Mouse (Mus musculus): ENCODE results near the gene Klf1. TPM values are rescaled to one million over a fixed set of nuclear protein-coding genes. Genes with fewer than 3 reads are reported as not detected.

Gene Klf1
- total RNA-seq (2021), result not detected

- intact Hi-C loops (cut with DNase I), result loop anchor here (5.0 kb wide), 1 partner anchor 54 kb away; the partner anchor contains the start of gene Calr
- DNase-seq (ENCODE audit: extremely low spot score in 1 of 2, low spot score in 2 of 2), result no peak
Measured at GRCm38 (mm10) chr8:84901752-84902151, at the start of gene Klf1. Klf1 (plus strand) TSS chr8:84901928.

GRCm38 (mm10) chr8:84856434-84856833 lies 45.3 kb upstream of the Klf1 start:
- no peak for DNase-seq (ENCODE audit: extremely low spot score in 1 of 2, low spot score in 2 of 2)
- intact Hi-C loops (cut with DNase I), result no loop called here

GRCm38 (mm10) chr8:84856864-84857441 lies 44.8 kb upstream of the Klf1 start, which contains the start of gene Farsa:
Farsa (plus strand) TSS chr8:84856989.
- intact Hi-C loops (cut with DNase I), result no loop called here
- DNase-seq (ENCODE audit: extremely low spot score in 1 of 2, low spot score in 2 of 2), result peak; percentile 93 to 94

GRCm38 (mm10) chr8:84871376-84872308 lies 30.1 kb upstream of the Klf1 start, which contains the start of gene Syce2:
Syce2 (plus strand) TSS chr8:84872111.
- DNase-seq (ENCODE audit: extremely low spot score in 1 of 2, low spot score in 2 of 2), result peak; percentile 42 to 90
- intact Hi-C loops (cut with DNase I), result no loop called here

GRCm38 (mm10) chr8:84872309-84872965 lies 29.3 kb upstream of the Klf1 start:
- DNase-seq (ENCODE audit: extremely low spot score in 1 of 2, low spot score in 2 of 2), result peak in 1 of 2 experiments; percentile 51
- intact Hi-C loops (cut with DNase I), result no loop called here

GRCm38 (mm10) chr8:84873016-84873415 lies 28.7 kb upstream of the Klf1 start:
- DNase-seq (ENCODE audit: extremely low spot score in 1 of 2, low spot score in 2 of 2), result no peak
- intact Hi-C loops (cut with DNase I), result no loop called here

GRCm38 (mm10) chr8:84874339-84874738 lies 27.4 kb upstream of the Klf1 start:
- intact Hi-C loops (cut with DNase I), result no loop called here
- DNase-seq (ENCODE audit: extremely low spot score in 1 of 2, low spot score in 2 of 2), result no peak

- intact Hi-C loops (cut with DNase I), result no loop called here
- peak in 1 of 2 experiments; percentile 35 for DNase-seq (ENCODE audit: extremely low spot score in 1 of 2, low spot score in 2 of 2)
Measured at GRCm38 (mm10) chr8:84877297-84878035, 24.3 kb upstream of the Klf1 start.

GRCm38 (mm10) chr8:84878915-84879314 lies 22.8 kb upstream of the Klf1 start:
- no peak for DNase-seq (ENCODE audit: extremely low spot score in 1 of 2, low spot score in 2 of 2)
- intact Hi-C loops (cut with DNase I), result no loop called here

- no peak for DNase-seq (ENCODE audit: extremely low spot score in 1 of 2, low spot score in 2 of 2)
- intact Hi-C loops (cut with DNase I), result no loop called here
Measured at GRCm38 (mm10) chr8:84884728-84885127, 17.0 kb upstream of the Klf1 start.

- intact Hi-C loops (cut with DNase I), result no loop called here
Measured at GRCm38 (mm10) chr8:84888280-84888679, 13.4 kb upstream of the Klf1 start.

GRCm38 (mm10) chr8:84889141-84889540 lies 12.6 kb upstream of the Klf1 start:
- intact Hi-C loops (cut with DNase I), result no loop called here
- DNase-seq (ENCODE audit: extremely low spot score in 1 of 2, low spot score in 2 of 2), result no peak

More at GRCm38 (mm10) chr8:84888280-84888679, 13.4 kb upstream of the Klf1 start:
- DNase-seq (ENCODE audit: extremely low spot score in 1 of 2, low spot score in 2 of 2), result no peak

- intact Hi-C loops (cut with DNase I), result no loop called here
- no peak for DNase-seq (ENCODE audit: extremely low spot score in 1 of 2, low spot score in 2 of 2)
Measured at GRCm38 (mm10) chr8:84892993-84893708, 8.6 kb upstream of the Klf1 start.

GRCm38 (mm10) chr8:84893709-84894134 lies 8.0 kb upstream of the Klf1 start, which contains the start of gene Gcdh:
Gcdh (minus strand) TSS chr8:84893921.
- DNase-seq (ENCODE audit: extremely low spot score in 1 of 2, low spot score in 2 of 2), result peak; percentile 92 to 93
- intact Hi-C loops (cut with DNase I), result no loop called here

GRCm38 (mm10) chr8:84895963-84896362 lies 5.8 kb upstream of the Klf1 start:
- intact Hi-C loops (cut with DNase I), result no loop called here
- DNase-seq (ENCODE audit: extremely low spot score in 1 of 2, low spot score in 2 of 2), result no peak

- intact Hi-C loops (cut with DNase I), result loop anchor here (5.0 kb wide), 1 partner anchor 54 kb away; the partner anchor contains the start of gene Calr
- no peak for DNase-seq (ENCODE audit: extremely low spot score in 1 of 2, low spot score in 2 of 2)
Measured at GRCm38 (mm10) chr8:84901071-84901470, 657 bp upstream of the Klf1 start.

GRCm38 (mm10) chr8:84902367-84902919 lies 715 bp downstream of the Klf1 start:
- DNase-seq (ENCODE audit: extremely low spot score in 1 of 2, low spot score in 2 of 2), result no peak
- intact Hi-C loops (cut with DNase I), result loop anchor here (5.0 kb wide), 1 partner anchor 55 kb away; the partner anchor contains the start of gene Calr

Data from left cerebral cortex, postnatal 10 days (tissue).